Mouse (Mus musculus): ENCODE measurements around the gene Sirt1. TPM values are rescaled to one million over a fixed set of nuclear protein-coding genes. Genes with fewer than 3 reads are reported as not detected.

Sirt1 gene
- polyA plus RNA-seq (2014; fragmentation: Nextera tagmentation; extraction: Ambion mirVana), result 5.7 and 6.8 TPM in 2 replicates

DNA sequence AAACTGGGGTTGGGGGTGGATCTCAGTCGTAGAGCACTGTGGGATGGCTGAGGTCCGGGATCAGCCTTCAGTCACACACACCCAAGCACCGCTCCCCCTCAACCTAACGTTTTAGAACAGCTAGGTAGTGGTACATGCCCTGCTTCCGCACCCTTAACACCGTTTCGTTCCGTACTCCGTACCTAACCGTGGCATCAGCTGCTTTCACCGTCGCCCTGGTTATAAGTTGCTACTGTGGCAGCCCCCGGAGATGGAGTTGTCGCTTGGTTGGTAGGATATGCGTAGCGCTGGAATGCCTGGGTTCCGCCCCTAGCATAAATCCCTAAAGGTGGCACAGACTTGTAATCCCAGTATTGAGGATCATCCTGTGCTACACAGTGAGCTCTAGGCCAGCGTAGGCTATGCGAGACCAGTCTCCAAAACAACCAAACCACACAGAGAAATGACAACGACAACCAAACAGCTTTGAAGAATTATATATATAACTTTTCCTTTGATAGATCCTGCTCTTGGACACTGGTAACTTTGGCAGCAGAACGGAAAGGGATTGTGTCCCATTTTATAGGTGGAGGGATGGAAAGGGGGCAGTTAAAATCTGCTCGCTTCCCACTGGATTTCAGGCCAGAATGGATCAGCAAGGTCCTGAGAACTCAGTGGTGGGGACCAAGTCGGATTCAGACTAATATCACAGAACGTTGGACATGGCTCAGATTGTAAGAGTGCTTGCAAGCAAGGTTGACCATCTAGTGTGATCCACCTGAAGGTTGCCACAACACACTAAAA lies at the start of gene Sirt1:
TSS of gene Sirt1 (minus strand) at position 207 of the 783 bp plus-strand sequence.
- H3K27ac ChIP-seq, result peak within 1 kb of the TSS; percentile 48; the same call in 1 of the 2 replicates
- no peak for ATAC-seq (ENCODE audit: low FRiP score)
- H3K9me3 ChIP-seq (ENCODE audit: control insufficient read depth, low read length), result no peaks in the 10 kb centered on the region
- H3K4me2 ChIP-seq (replicated peaks), result peak within 1 kb of the TSS; percentile 81
- no peak for DNase-seq (ENCODE audit: low spot score)
- peaks cover 9% of the 10 kb centered on the region for H3K27me3 ChIP-seq (ENCODE audit: control insufficient read depth, insufficient read depth, low read length)
- peaks cover 8% of the 10 kb centered on the region for H3K4me1 ChIP-seq (replicated peaks; ENCODE audit: control insufficient read depth, insufficient read depth, low read length)
- WGBS, result 5% methylated on average over 24 of the region's 24 CpGs
- H3K9ac ChIP-seq, result peak within 1 kb of the TSS; percentile 72
- peak within 1 kb of the TSS; percentile 51 for H3K4me3 ChIP-seq (replicated peaks; ENCODE audit: low read length)
- H3K36me3 ChIP-seq (replicated peaks; ENCODE audit: control insufficient read depth, insufficient read depth), result no peaks in the 10 kb centered on the region

DNA sequence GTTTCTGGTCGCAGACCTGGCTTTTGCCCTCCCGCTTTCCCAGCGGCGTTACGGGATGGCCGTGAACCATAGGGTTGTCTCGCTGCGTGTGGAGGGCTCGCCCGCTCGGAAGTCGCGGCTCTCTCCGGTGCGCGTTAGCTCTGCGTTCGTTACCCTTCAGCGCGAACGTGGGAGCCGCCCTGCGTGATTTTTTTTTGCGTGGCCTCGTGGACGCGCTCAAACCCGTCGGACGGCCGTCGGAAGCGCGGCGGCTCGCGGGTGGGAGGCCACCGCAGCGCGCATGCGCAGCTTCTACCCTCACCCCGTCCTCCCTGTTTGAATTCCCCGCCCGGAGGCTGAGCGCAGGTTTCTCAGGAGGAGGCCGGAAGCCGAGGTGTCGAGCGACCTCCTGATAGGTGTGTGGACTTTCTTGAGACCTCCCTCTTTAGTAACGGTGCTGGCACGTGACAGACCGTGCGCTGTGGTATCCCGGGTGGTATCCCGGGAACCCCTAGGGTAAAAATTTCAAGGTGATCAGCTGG lies 48.3 kb upstream of the Sirt1 start, which contains the start of gene Ctnna3:
TSS of gene Ctnna3 (plus strand) at position 314 of the 521 bp plus-strand sequence.
- ATAC-seq (ENCODE audit: low FRiP score), result peak; percentile 96
- WGBS, result 0% methylated on average over 55 of the region's 55 CpGs
- peak; percentile 92 for DNase-seq (ENCODE audit: low spot score)

DNA sequence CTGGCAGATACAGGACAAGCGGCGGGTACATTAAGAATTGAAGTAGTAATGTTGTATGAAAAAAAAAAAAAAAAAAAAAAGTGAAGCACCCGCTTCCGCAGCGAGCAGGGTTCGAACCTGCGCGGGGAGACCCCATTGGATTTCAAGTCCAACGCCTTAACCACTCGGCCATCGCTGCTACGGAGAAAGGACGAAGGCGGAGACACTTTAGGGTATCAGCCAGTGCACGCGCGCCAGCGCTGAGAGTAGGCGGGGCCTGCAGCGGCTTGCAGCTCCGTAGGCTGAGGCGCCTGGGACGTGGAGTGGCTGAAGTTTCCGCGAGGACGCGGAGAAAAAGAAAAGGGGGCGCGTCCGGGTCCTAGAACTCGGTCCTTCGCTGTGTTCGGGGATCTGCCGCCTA lies 47.9 kb upstream of the Sirt1 start:
- Histone ChIP-seq H3K27ac (peak overlapping the region; percentile 12), H3K27me3 (ENCODE audit: control insufficient read depth, insufficient read depth, low read length) (no peaks in the 10 kb centered on the region), H3K4me1 (replicated peaks; ENCODE audit: control insufficient read depth, insufficient read depth, low read length) (no peaks in the 10 kb centered on the region), H3K36me3 (replicated peaks; ENCODE audit: control insufficient read depth, insufficient read depth) (no peaks in the 10 kb centered on the region), H3K4me2 (replicated peaks) (peak overlapping the region; percentile 69), H3K9ac (peak overlapping the region; percentile 44), H3K4me3 (replicated peaks; ENCODE audit: low read length) (peak overlapping the region; percentile 51), H3K9me3 (ENCODE audit: control insufficient read depth, low read length) (no peaks in the 10 kb centered on the region)
- WGBS, result under 1% methylated on average over 34 of the region's 34 CpGs
- DNase-seq (ENCODE audit: low spot score), result peak; percentile 100
- ATAC-seq (ENCODE audit: low FRiP score), result peak; percentile 92

More for the DNA sequence above, 48.3 kb upstream of the Sirt1 start, which contains the start of gene Ctnna3:
- Histone ChIP-seq H3K36me3 (replicated peaks; ENCODE audit: control insufficient read depth, insufficient read depth) (no peaks in the 10 kb centered on the region), H3K4me3 (replicated peaks; ENCODE audit: low read length) (peak within 1 kb of the TSS; percentile 51), H3K27me3 (ENCODE audit: control insufficient read depth, insufficient read depth, low read length) (no peaks in the 10 kb centered on the region), H3K4me1 (replicated peaks; ENCODE audit: control insufficient read depth, insufficient read depth, low read length) (no peaks in the 10 kb centered on the region), H3K9ac (peak within 1 kb of the TSS; percentile 44), H3K27ac (peak within 1 kb of the TSS; percentile 12), H3K9me3 (ENCODE audit: control insufficient read depth, low read length) (no peaks in the 10 kb centered on the region), H3K4me2 (replicated peaks) (peak within 1 kb of the TSS; percentile 69)

DNA sequence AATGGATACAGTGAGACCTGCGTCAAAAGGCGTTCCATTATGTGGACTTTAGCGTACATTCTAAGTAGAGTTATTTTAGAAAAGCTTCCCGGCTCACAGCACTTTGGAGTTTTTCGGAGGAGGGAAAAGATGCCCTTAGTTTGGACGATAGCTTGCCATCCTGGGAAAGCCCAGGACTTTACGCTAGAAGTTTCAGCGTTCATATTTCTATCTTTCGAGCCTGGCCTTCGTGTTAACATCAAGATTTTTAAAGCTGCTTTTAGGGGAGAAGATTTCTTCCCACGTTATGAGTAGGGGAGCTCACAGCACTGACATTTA lies 47.5 kb upstream of the Sirt1 start:
- Histone ChIP-seq H3K27ac (no peak overlapping the region), H3K4me1 (replicated peaks; ENCODE audit: control insufficient read depth, insufficient read depth, low read length) (no peaks in the 10 kb centered on the region), H3K9me3 (ENCODE audit: control insufficient read depth, low read length) (no peaks in the 10 kb centered on the region), H3K36me3 (replicated peaks; ENCODE audit: control insufficient read depth, insufficient read depth) (no peaks in the 10 kb centered on the region), H3K9ac (peak overlapping the region; percentile 44), H3K27me3 (ENCODE audit: control insufficient read depth, insufficient read depth, low read length) (no peaks in the 10 kb centered on the region), H3K4me2 (replicated peaks) (peak overlapping the region; percentile 69), H3K4me3 (replicated peaks; ENCODE audit: low read length) (peak overlapping the region; percentile 51)
- DNase-seq (ENCODE audit: low spot score), result peak; percentile 44
- WGBS, result 4% methylated on average over 11 of the region's 11 CpGs
- no peak; the same call in 1 of the 2 replicates for ATAC-seq (ENCODE audit: low FRiP score)

DNA sequence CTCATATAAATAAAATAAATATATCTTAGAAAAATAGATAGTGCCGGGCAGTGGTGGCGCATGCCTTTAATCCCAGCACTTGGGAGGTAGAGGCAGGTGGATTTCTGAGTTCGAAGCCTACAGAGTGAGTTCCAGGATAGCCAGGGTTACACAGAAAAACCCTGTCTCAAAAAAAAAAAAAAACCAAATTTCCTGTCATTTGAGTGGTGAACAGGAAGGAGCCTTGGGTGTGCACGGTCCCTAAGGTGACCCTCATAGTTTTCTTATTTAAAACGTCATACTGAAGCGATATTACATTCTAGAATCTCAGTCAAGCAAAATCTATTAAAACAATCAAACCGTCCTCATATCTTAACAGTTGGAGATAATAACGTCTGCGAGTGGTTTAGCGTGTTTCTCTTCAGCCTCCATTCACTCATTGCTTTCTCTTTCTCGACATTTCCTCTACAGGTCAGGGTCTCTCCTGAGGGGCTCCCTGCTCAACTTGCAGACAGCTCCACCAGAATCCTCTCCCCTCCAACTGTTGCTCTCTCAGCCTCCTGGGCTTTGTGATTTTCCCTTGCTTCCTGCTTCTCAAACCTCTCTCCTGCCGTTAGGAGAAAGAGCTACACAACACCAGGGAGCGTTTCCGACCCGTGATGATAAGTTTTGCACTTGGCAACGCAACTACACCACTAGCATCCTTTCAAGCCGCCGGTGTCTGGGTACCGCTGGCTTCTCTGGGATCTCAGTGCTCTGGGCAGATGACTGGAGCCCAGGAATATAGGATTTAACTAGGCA lies 46.9 kb upstream of the Sirt1 start:
- H3K27me3 ChIP-seq (ENCODE audit: control insufficient read depth, insufficient read depth, low read length), result no peaks in the 10 kb centered on the region
- no peak for ATAC-seq (ENCODE audit: low FRiP score)
- peak overlapping the region; percentile 69 for H3K4me2 ChIP-seq (replicated peaks)
- no peaks in the 10 kb centered on the region for H3K9me3 ChIP-seq (ENCODE audit: control insufficient read depth, low read length)
- no peaks in the 10 kb centered on the region for H3K36me3 ChIP-seq (replicated peaks; ENCODE audit: control insufficient read depth, insufficient read depth)
- 29% methylated on average over 19 of the region's 19 CpGs for WGBS
- H3K4me1 ChIP-seq (replicated peaks; ENCODE audit: control insufficient read depth, insufficient read depth, low read length), result no peaks in the 10 kb centered on the region
- H3K4me3 ChIP-seq (replicated peaks; ENCODE audit: low read length), result peak overlapping the region; percentile 51
- peak overlapping the region; percentile 44 for H3K9ac ChIP-seq
- DNase-seq (ENCODE audit: low spot score), result peak; percentile 29
- H3K27ac ChIP-seq, result no peak overlapping the region

DNA sequence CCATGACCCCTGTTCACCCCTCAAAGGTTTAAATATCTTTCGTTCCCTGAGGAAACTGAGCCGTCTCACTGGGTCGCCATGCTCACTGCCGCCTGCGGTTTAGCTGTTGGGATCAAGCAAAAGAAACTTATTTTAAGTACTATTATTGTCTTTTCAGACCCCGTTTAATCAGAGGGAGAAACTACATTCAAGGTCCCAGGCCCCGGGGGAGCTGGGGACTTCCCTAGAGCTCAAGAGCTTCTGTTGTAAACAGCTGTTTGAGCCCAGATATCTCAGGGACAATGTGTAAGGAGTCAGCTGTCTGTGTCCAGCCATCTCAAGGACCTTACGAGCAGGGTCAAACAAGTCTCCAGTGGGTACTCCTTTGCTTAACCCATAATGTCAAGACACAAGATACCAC lies 45.6 kb upstream of the Sirt1 start:
- no peak overlapping the region for H3K27ac ChIP-seq
- no peak overlapping the region for H3K4me2 ChIP-seq (replicated peaks)
- no peaks in the 10 kb centered on the region for H3K4me1 ChIP-seq (replicated peaks; ENCODE audit: control insufficient read depth, insufficient read depth, low read length)
- no peaks in the 10 kb centered on the region for H3K27me3 ChIP-seq (ENCODE audit: control insufficient read depth, insufficient read depth, low read length)
- H3K36me3 ChIP-seq (replicated peaks; ENCODE audit: control insufficient read depth, insufficient read depth), result no peaks in the 10 kb centered on the region
- no peak overlapping the region for H3K9ac ChIP-seq
- H3K9me3 ChIP-seq (ENCODE audit: control insufficient read depth, low read length), result no peaks in the 10 kb centered on the region
- WGBS, result 84% methylated on average over 8 of the region's 8 CpGs
- H3K4me3 ChIP-seq (replicated peaks; ENCODE audit: low read length), result no peak overlapping the region
- ATAC-seq (ENCODE audit: low FRiP score) (no peak), DNase-seq (ENCODE audit: low spot score) (no peak)

DNA sequence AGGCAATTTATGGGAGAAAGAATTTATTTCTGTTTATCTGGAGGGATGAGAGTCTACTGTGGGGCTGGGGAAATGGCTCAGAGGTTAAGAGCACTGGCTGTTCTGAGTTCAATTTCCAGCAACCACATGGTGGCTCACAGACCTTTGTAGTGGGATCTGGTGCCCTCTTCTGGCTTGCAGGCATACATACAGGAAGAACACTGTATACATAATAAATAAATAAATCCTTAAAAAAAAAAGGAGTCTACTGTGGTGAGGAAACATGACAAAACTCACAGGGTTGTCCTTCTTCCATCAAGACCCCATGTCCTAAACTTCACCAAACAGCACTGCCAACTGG lies 42.9 kb upstream of the Sirt1 start:
- no peak overlapping the region for H3K9ac ChIP-seq
- no peak overlapping the region for H3K4me3 ChIP-seq (replicated peaks; ENCODE audit: low read length)
- H3K27ac ChIP-seq, result no peak overlapping the region
- H3K36me3 ChIP-seq (replicated peaks; ENCODE audit: control insufficient read depth, insufficient read depth), result no peaks in the 10 kb centered on the region
- H3K4me2 ChIP-seq (replicated peaks), result no peak overlapping the region
- no peaks in the 10 kb centered on the region for H3K4me1 ChIP-seq (replicated peaks; ENCODE audit: control insufficient read depth, insufficient read depth, low read length)
- H3K9me3 ChIP-seq (ENCODE audit: control insufficient read depth, low read length), result no peaks in the 10 kb centered on the region
- ATAC-seq (ENCODE audit: low FRiP score), result no peak
- H3K27me3 ChIP-seq (ENCODE audit: control insufficient read depth, insufficient read depth, low read length), result no peaks in the 10 kb centered on the region
- no peak for DNase-seq (ENCODE audit: low spot score)

DNA sequence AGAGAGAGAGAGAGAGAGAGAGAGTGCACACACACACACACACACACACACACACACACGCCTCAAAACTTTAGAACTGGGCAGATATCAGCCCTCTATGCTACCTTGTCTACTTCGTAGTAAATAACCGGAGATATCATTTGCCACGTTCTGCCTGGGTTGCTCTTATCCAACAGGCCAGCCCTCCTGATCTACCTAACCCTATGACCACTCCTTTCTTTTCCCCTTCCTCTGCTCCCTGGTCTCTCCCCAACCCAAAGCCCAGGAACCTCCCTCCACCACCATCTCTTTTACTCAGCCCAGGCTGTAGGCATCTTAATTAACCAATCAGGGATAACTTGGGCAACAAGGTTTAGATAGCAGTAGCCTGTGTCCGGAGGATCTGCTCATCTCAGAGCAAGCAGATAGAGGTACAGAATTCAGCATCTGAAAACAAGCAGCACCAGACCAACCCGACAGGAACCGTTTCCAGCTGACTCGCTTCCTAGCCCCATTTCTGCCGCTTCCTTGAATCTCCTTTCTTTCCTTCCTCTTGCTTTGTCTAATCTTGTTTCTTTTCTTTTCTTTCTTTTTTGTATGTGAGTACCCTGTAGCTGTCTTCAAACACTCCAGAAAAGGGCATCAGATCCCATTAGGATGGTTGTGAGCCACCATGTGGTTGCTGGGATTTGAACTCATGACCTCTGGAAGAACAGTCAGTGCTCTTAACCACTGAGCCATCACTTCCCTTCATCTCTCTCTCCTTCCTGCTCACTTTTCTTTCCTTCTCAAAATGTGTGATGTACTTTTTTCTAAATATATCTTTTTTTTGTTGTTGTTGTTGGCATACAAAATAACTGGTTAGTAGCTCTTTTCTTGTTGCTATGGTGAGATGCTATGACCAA lies 42.3 kb upstream of the Sirt1 start:
- WGBS, result 82% methylated on average over 9 of the region's 9 CpGs
- ATAC-seq (ENCODE audit: low FRiP score) (no peak), DNase-seq (ENCODE audit: low spot score) (no peak)
- Histone ChIP-seq H3K4me2 (replicated peaks) (no peak overlapping the region), H3K4me3 (replicated peaks; ENCODE audit: low read length) (no peak overlapping the region), H3K4me1 (replicated peaks; ENCODE audit: control insufficient read depth, insufficient read depth, low read length) (no peaks in the 10 kb centered on the region), H3K9ac (no peak overlapping the region), H3K36me3 (replicated peaks; ENCODE audit: control insufficient read depth, insufficient read depth) (no peaks in the 10 kb centered on the region), H3K27me3 (ENCODE audit: control insufficient read depth, insufficient read depth, low read length) (no peaks in the 10 kb centered on the region), H3K27ac (no peak overlapping the region), H3K9me3 (ENCODE audit: control insufficient read depth, low read length) (no peaks in the 10 kb centered on the region)

DNA sequence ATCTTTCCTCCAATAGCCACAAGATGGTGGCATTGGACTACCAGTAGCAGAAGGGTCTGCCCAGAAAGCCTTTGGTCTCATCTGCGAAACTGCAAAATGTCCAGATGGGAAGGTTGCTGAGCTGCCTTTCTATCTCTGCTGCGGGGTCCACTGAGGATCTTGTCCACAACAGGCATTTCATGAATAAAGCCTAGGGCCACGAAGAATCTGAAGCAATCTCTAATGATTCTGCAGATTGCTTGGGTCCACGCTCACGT lies 41.2 kb upstream of the Sirt1 start:
- WGBS, result 77% methylated on average over 5 of the region's 5 CpGs
- DNase-seq (ENCODE audit: low spot score) (peak; percentile 32), ATAC-seq (ENCODE audit: low FRiP score) (no peak)
- H3K9ac ChIP-seq, result no peak overlapping the region
- no peaks in the 10 kb centered on the region for H3K27me3 ChIP-seq (ENCODE audit: control insufficient read depth, insufficient read depth, low read length)
- no peaks in the 10 kb centered on the region for H3K36me3 ChIP-seq (replicated peaks; ENCODE audit: control insufficient read depth, insufficient read depth)
- no peak overlapping the region for H3K4me3 ChIP-seq (replicated peaks; ENCODE audit: low read length)
- no peaks in the 10 kb centered on the region for H3K4me1 ChIP-seq (replicated peaks; ENCODE audit: control insufficient read depth, insufficient read depth, low read length)
- H3K27ac ChIP-seq, result no peak overlapping the region
- no peak overlapping the region for H3K4me2 ChIP-seq (replicated peaks)
- H3K9me3 ChIP-seq (ENCODE audit: control insufficient read depth, low read length), result no peaks in the 10 kb centered on the region

Data from hindbrain, embryonic 14.5 days (tissue).